Mouse (Mus musculus) midbrain, embryonic 12.5 days (tissue): Measurements from ENCODE around the gene Gm49383. TPM values are rescaled to one million over a fixed set of nuclear protein-coding genes. Genes with fewer than 3 reads are reported as not detected.
A peak's percentile ranks its signal among the peaks of the same experiment; 100 is the strongest.

Experiments used
- ATAC-seq: fragments of 200-750 bp; cut with Nextera tagmentation; 2 replicates; pipeline ENCODE4 v1.8.0; 2017; ENCODE audit warnings: low read depth, moderate TSS enrichment, moderate library complexity; ENCODE audit not compliant: low FRiP score
- H3K27ac ChIP-seq: fragments of 300-500 bp; sonication (generic); replicated peaks from 2 replicates; pipeline ENCODE4 v1.5.1; 2016; ENCODE audit warnings: mild to moderate bottlenecking
- H3K27me3 ChIP-seq: fragments of 300-500 bp; sonication (generic); 2 replicates; pipeline ENCODE4 v1.6.1; 2016; ENCODE audit warnings: mild to moderate bottlenecking
- H3K36me3 ChIP-seq: fragments of 300-500 bp; sonication (generic); 2 replicates; pipeline ENCODE4 v1.6.1; 2016
- H3K4me1 ChIP-seq: fragments of 300-500 bp; sonication (generic); 2 replicates; pipeline ENCODE4 v1.6.1; 2016
- H3K4me2 ChIP-seq: fragments of 300-500 bp; sonication (generic); replicated peaks from 2 replicates; pipeline ENCODE4 v1.6.1; 2016; ENCODE audit warnings: mild to moderate bottlenecking, moderate library complexity
- H3K4me3 ChIP-seq: fragments of 300-500 bp; sonication (generic); 2 replicates; pipeline ENCODE4 v1.5.1; 2016; ENCODE audit warnings: mild to moderate bottlenecking
- H3K9ac ChIP-seq: fragments of 300-500 bp; sonication (generic); replicated peaks from 2 replicates; pipeline ENCODE4 v1.6.1; 2016; ENCODE audit warnings: mild to moderate bottlenecking, moderate library complexity
- H3K9me3 ChIP-seq: fragments of 300-500 bp; sonication (generic); 2 replicates; pipeline ENCODE4 v1.6.1; 2016; ENCODE audit warnings: mild to moderate bottlenecking
- WGBS: fragments of 180-500 bp; shearing (Covaris S2); methylation state at CpG from one replicate; pipeline ENCODE4 v1.1.7; 2016; 5-methylcytosine and 5-hydroxymethylcytosine counted together
- polyA plus RNA-seq: library from polyadenylated mRNA; unstranded; fragments of >200 nt; fragmentation: Nextera tagmentation; extraction: Ambion mirVana; gene quantifications from 2 replicates; pipeline ENCODE4 v1.2.1, GENCODE M21; 2016

Gene Gm49383
- polyA plus RNA-seq, 1 experiment from 2014 or later: 28.1 TPM

- no peak overlapping the region for H3K27ac ChIP-seq
- H3K36me3 ChIP-seq: peaks cover 50% of the 10 kb centered on the region
- H3K4me3 ChIP-seq: no peak overlapping the region
- H3K27me3 ChIP-seq: no peaks in the 10 kb centered on the region
- no peak overlapping the region for H3K9ac ChIP-seq
- no peaks in the 10 kb centered on the region for H3K9me3 ChIP-seq
- no peaks in the 10 kb centered on the region for H3K4me1 ChIP-seq
- H3K4me2 ChIP-seq: no peak overlapping the region
- WGBS: 90% methylated on average over 3 of the region's 3 CpGs
- ATAC-seq: no peak
These were observed 18.3 kb upstream of the Gm49383 start for GRCm38 (mm10) chr12:69215000-69215785.

GRCm38 (mm10) chr12:69214393-69214792 lies 17.5 kb upstream of the Gm49383 start:
- H3K27me3 ChIP-seq: no peaks in the 10 kb centered on the region
- no peaks in the 10 kb centered on the region for H3K4me1 ChIP-seq
- H3K4me2 ChIP-seq: no peak overlapping the region
- H3K9ac ChIP-seq: no peak overlapping the region
- WGBS: 92% methylated on average over 7 of the region's 7 CpGs
- no peak overlapping the region for H3K27ac ChIP-seq
- no peak overlapping the region for H3K4me3 ChIP-seq
- peaks cover 45% of the 10 kb centered on the region; the same call in 1 of the 2 replicates for H3K36me3 ChIP-seq
- no peaks in the 10 kb centered on the region for H3K9me3 ChIP-seq
- no peak for ATAC-seq

GRCm38 (mm10) chr12:69213186-69213777 lies 16.4 kb upstream of the Gm49383 start:
- ATAC-seq: no peak
- no peak overlapping the region for H3K4me3 ChIP-seq
- no peak overlapping the region for H3K27ac ChIP-seq
- no peak overlapping the region for H3K4me2 ChIP-seq
- no peaks in the 10 kb centered on the region for H3K4me1 ChIP-seq
- H3K9ac ChIP-seq: no peak overlapping the region
- peaks cover 45% of the 10 kb centered on the region; the same call in 1 of the 2 replicates for H3K36me3 ChIP-seq
- no peaks in the 10 kb centered on the region for H3K27me3 ChIP-seq
- WGBS: 92% methylated on average over 13 of the region's 13 CpGs
- H3K9me3 ChIP-seq: no peaks in the 10 kb centered on the region

- H3K27ac ChIP-seq: no peak overlapping the region
- no peak overlapping the region for H3K9ac ChIP-seq
- no peaks in the 10 kb centered on the region for H3K4me1 ChIP-seq
- no peak overlapping the region for H3K4me2 ChIP-seq
- no peaks in the 10 kb centered on the region for H3K9me3 ChIP-seq
- no peaks in the 10 kb centered on the region for H3K27me3 ChIP-seq
- WGBS: 90% methylated on average over 5 of the region's 5 CpGs
- ATAC-seq: no peak
- H3K4me3 ChIP-seq: no peak overlapping the region
- peaks cover 39% of the 10 kb centered on the region; the same call in 1 of the 2 replicates for H3K36me3 ChIP-seq
These were observed 14.2 kb upstream of the Gm49383 start for GRCm38 (mm10) chr12:69211057-69211456.

- WGBS: 93% methylated on average over 18 of the region's 18 CpGs
These were observed 13.4 kb upstream of the Gm49383 start for GRCm38 (mm10) chr12:69210056-69210979.

GRCm38 (mm10) chr12:69208520-69208919 lies 11.6 kb upstream of the Gm49383 start:
- WGBS: 88% methylated on average over 2 of the region's 2 CpGs
- H3K9me3 ChIP-seq: no peaks in the 10 kb centered on the region
- H3K4me3 ChIP-seq: no peak overlapping the region
- no peaks in the 10 kb centered on the region for H3K27me3 ChIP-seq
- no peak for ATAC-seq
- H3K4me2 ChIP-seq: no peak overlapping the region
- H3K36me3 ChIP-seq: peaks cover 25% of the 10 kb centered on the region
- H3K4me1 ChIP-seq: no peaks in the 10 kb centered on the region
- no peak overlapping the region for H3K27ac ChIP-seq
- H3K9ac ChIP-seq: no peak overlapping the region

More at GRCm38 (mm10) chr12:69210056-69210979, 13.4 kb upstream of the Gm49383 start:
- Histone ChIP-seq H3K27ac (no peak overlapping the region), H3K4me2 (no peak overlapping the region), H3K9ac (no peak overlapping the region), H3K9me3 (no peaks in the 10 kb centered on the region), H3K4me1 (no peaks in the 10 kb centered on the region), H3K27me3 (no peaks in the 10 kb centered on the region), H3K4me3 (no peak overlapping the region), H3K36me3 (peaks cover 37% of the 10 kb centered on the region; the same call in 1 of the 2 replicates)
- ATAC-seq: no peak

GRCm38 (mm10) chr12:69207926-69208325 lies 11.0 kb upstream of the Gm49383 start:
- no peak for ATAC-seq
- Histone ChIP-seq H3K27ac (no peak overlapping the region), H3K4me1 (no peaks in the 10 kb centered on the region), H3K36me3 (peaks cover 25% of the 10 kb centered on the region), H3K9ac (no peak overlapping the region), H3K4me3 (no peak overlapping the region), H3K9me3 (no peaks in the 10 kb centered on the region), H3K4me2 (no peak overlapping the region), H3K27me3 (no peaks in the 10 kb centered on the region)
- 94% methylated on average over 7 of the region's 7 CpGs for WGBS

- Histone ChIP-seq H3K27me3 (no peaks in the 10 kb centered on the region), H3K4me1 (no peaks in the 10 kb centered on the region), H3K36me3 (peaks cover 24% of the 10 kb centered on the region), H3K4me2 (no peak overlapping the region), H3K27ac (no peak overlapping the region), H3K9ac (no peak overlapping the region), H3K4me3 (no peak overlapping the region), H3K9me3 (no peaks in the 10 kb centered on the region)
- WGBS: 92% methylated on average over 8 of the region's 8 CpGs
- no peak for ATAC-seq
These were observed 10.5 kb upstream of the Gm49383 start for GRCm38 (mm10) chr12:69207396-69207795.

GRCm38 (mm10) chr12:69204052-69204833 lies 7.3 kb upstream of the Gm49383 start, which contains the start of gene Gm49384:
Gene Gm49384, minus strand, starts transcription at chr12:69204267.
- Histone ChIP-seq H3K27me3 (no peaks in the 10 kb centered on the region), H3K9me3 (no peaks in the 10 kb centered on the region), H3K27ac (no peak within 1 kb of the TSS), H3K4me1 (peaks cover under 1% of the 10 kb centered on the region), H3K4me3 (no peak within 1 kb of the TSS), H3K4me2 (no peak within 1 kb of the TSS), H3K9ac (no peak within 1 kb of the TSS), H3K36me3 (peaks cover 29% of the 10 kb centered on the region)
- WGBS: 71% methylated on average over 16 of the region's 16 CpGs
- ATAC-seq: 0 out of 2 replicates have a peak, but pooled peaks have one; percentile 27

- peaks cover 22% of the 10 kb centered on the region for H3K36me3 ChIP-seq
- no peaks in the 10 kb centered on the region for H3K9me3 ChIP-seq
These were observed 2.1 kb upstream of the Gm49383 start for GRCm38 (mm10) chr12:69198985-69199384.

GRCm38 (mm10) chr12:69198164-69198535 lies 1.2 kb upstream of the Gm49383 start, which contains the start of gene Dnaaf2:
Gene Dnaaf2, minus strand, starts transcription at chr12:69198429.
- H3K4me3 ChIP-seq: peak within 1 kb of the TSS; percentile 95
- peak within 1 kb of the TSS; percentile 93 for H3K27ac ChIP-seq
- ATAC-seq: peak; percentile 38
- H3K4me1 ChIP-seq: peaks cover 26% of the 10 kb centered on the region
- no peaks in the 10 kb centered on the region for H3K9me3 ChIP-seq
- H3K4me2 ChIP-seq: peak within 1 kb of the TSS; percentile 97
- H3K36me3 ChIP-seq: peaks cover 18% of the 10 kb centered on the region
- H3K9ac ChIP-seq: peak within 1 kb of the TSS; percentile 84
- no peaks in the 10 kb centered on the region for H3K27me3 ChIP-seq
- WGBS: under 1% methylated on average over 18 of the region's 18 CpGs

More at GRCm38 (mm10) chr12:69198985-69199384, 2.1 kb upstream of the Gm49383 start:
- no peak overlapping the region for H3K27ac ChIP-seq
- ATAC-seq: no peak
- no peaks in the 10 kb centered on the region for H3K27me3 ChIP-seq
- H3K9ac ChIP-seq: no peak overlapping the region
- peak overlapping the region; percentile 97; the same call in 1 of the 2 replicates for H3K4me2 ChIP-seq
- H3K4me3 ChIP-seq: no peak overlapping the region
- H3K4me1 ChIP-seq: peaks cover 26% of the 10 kb centered on the region
